Mouse (Mus musculus): ENCODE results near the gene Auts2. TPM values are rescaled to one million over a fixed set of nuclear protein-coding genes. Genes with fewer than 3 reads are reported as not detected.
A peak's percentile ranks its signal among the peaks of the same experiment; 100 is the strongest.

Gene Auts2
- polyA plus RNA-seq, 1 experiment from 2014 or later: 27.3 TPM

GRCm38 (mm10) chr5:132337677-132338076, 205.5 kb downstream of the Auts2 start:
- H3K27ac ChIP-seq (ENCODE audit: low read depth): no peak overlapping the region
- H3K4me3 ChIP-seq (ENCODE audit: low read depth, low read length): no peak overlapping the region
- no peaks in the 10 kb centered on the region for H3K27me3 ChIP-seq (ENCODE audit: insufficient read depth, low read length)
- TF ChIP-seq CTCF (IDR thresholded peaks at IDR 0.05; ENCODE audit: low read depth): no peak
- DNase-seq (no peak), ATAC-seq (ENCODE audit: insufficient read depth) (no peak)
- WGBS: 60% methylated on average over 3 of the region's 3 CpGs
- H3K9ac ChIP-seq: no peak overlapping the region
- no peak overlapping the region for H3K4me2 ChIP-seq
- H3K4me1 ChIP-seq (ENCODE audit: insufficient read depth): peaks cover 27% of the 10 kb centered on the region
- no peaks in the 10 kb centered on the region for H3K36me3 ChIP-seq (ENCODE audit: insufficient read depth)
- no peaks in the 10 kb centered on the region for H3K9me3 ChIP-seq (ENCODE audit: low read depth, low read length)

- Histone ChIP-seq H3K9ac (no peak overlapping the region), H3K4me1 (ENCODE audit: insufficient read depth) (peaks cover 31% of the 10 kb centered on the region), H3K9me3 (ENCODE audit: low read depth, low read length) (no peaks in the 10 kb centered on the region), H3K27me3 (ENCODE audit: insufficient read depth, low read length) (no peaks in the 10 kb centered on the region), H3K4me2 (no peak overlapping the region), H3K27ac (ENCODE audit: low read depth) (0 out of 2 replicates have a peak overlapping the region, but pooled peaks have one; percentile 20), H3K4me3 (ENCODE audit: low read depth, low read length) (no peak overlapping the region), H3K36me3 (ENCODE audit: insufficient read depth) (no peaks in the 10 kb centered on the region)
- WGBS: 68% methylated on average over 4 of the region's 4 CpGs
- peak; percentile 50; the same call in 1 of the 2 replicates for ATAC-seq (ENCODE audit: insufficient read depth)
- no peak for DNase-seq
- no peak for TF ChIP-seq CTCF (IDR thresholded peaks at IDR 0.05; ENCODE audit: low read depth)
Measured at GRCm38 (mm10) chr5:132335719-132336118, 207.4 kb downstream of the Auts2 start.

- DNase-seq (no peak), ATAC-seq (ENCODE audit: insufficient read depth) (peak; percentile 61; the same call in 1 of the 2 replicates)
- Histone ChIP-seq H3K4me3 (ENCODE audit: low read depth, low read length) (no peak overlapping the region), H3K9me3 (ENCODE audit: low read depth, low read length) (no peaks in the 10 kb centered on the region), H3K36me3 (ENCODE audit: insufficient read depth) (no peaks in the 10 kb centered on the region), H3K27me3 (ENCODE audit: insufficient read depth, low read length) (no peaks in the 10 kb centered on the region), H3K4me1 (ENCODE audit: insufficient read depth) (peaks cover 40% of the 10 kb centered on the region), H3K4me2 (no peak overlapping the region), H3K9ac (no peak overlapping the region), H3K27ac (ENCODE audit: low read depth) (no peak overlapping the region)
- no peak for TF ChIP-seq CTCF (IDR thresholded peaks at IDR 0.05; ENCODE audit: low read depth)
- 60% methylated on average over 3 of the region's 3 CpGs for WGBS
Measured at GRCm38 (mm10) chr5:132334796-132335195, 208.3 kb downstream of the Auts2 start.

GRCm38 (mm10) chr5:132333744-132334143, 209.4 kb downstream of the Auts2 start:
- H3K9ac ChIP-seq: no peak overlapping the region
- H3K36me3 ChIP-seq (ENCODE audit: insufficient read depth): no peaks in the 10 kb centered on the region
- no peaks in the 10 kb centered on the region for H3K9me3 ChIP-seq (ENCODE audit: low read depth, low read length)
- no peak overlapping the region for H3K4me2 ChIP-seq
- peaks cover 45% of the 10 kb centered on the region for H3K4me1 ChIP-seq (ENCODE audit: insufficient read depth)
- no peak for TF ChIP-seq CTCF (IDR thresholded peaks at IDR 0.05; ENCODE audit: low read depth)
- WGBS: 57% methylated on average over 2 of the region's 2 CpGs
- no peak for ATAC-seq (ENCODE audit: insufficient read depth)
- H3K27ac ChIP-seq (ENCODE audit: low read depth): no peak overlapping the region
- DNase-seq: no peak
- H3K27me3 ChIP-seq (ENCODE audit: insufficient read depth, low read length): no peaks in the 10 kb centered on the region
- no peak overlapping the region for H3K4me3 ChIP-seq (ENCODE audit: low read depth, low read length)

- Histone ChIP-seq H3K9me3 (ENCODE audit: low read depth, low read length) (no peaks in the 10 kb centered on the region), H3K4me2 (no peak overlapping the region), H3K9ac (no peak overlapping the region), H3K4me3 (ENCODE audit: low read depth, low read length) (no peak overlapping the region), H3K27ac (ENCODE audit: low read depth) (no peak overlapping the region), H3K27me3 (ENCODE audit: insufficient read depth, low read length) (no peaks in the 10 kb centered on the region), H3K4me1 (ENCODE audit: insufficient read depth) (peaks cover 50% of the 10 kb centered on the region), H3K36me3 (ENCODE audit: insufficient read depth) (no peaks in the 10 kb centered on the region)
- TF ChIP-seq CTCF (IDR thresholded peaks at IDR 0.05; ENCODE audit: low read depth): no peak
- no peak for DNase-seq
- 51% methylated on average over 4 of the region's 4 CpGs for WGBS
- no peak for ATAC-seq (ENCODE audit: insufficient read depth)
Measured at GRCm38 (mm10) chr5:132332521-132332920, 210.6 kb downstream of the Auts2 start.

- no peaks in the 10 kb centered on the region for H3K36me3 ChIP-seq (ENCODE audit: insufficient read depth)
- no peaks in the 10 kb centered on the region for H3K27me3 ChIP-seq (ENCODE audit: insufficient read depth, low read length)
- H3K4me1 ChIP-seq (ENCODE audit: insufficient read depth): peaks cover 33% of the 10 kb centered on the region
- no peak overlapping the region for H3K4me3 ChIP-seq (ENCODE audit: low read depth, low read length)
- no peak overlapping the region for H3K27ac ChIP-seq (ENCODE audit: low read depth)
- ATAC-seq (ENCODE audit: insufficient read depth) (peak; percentile 95), DNase-seq (peak; percentile 89)
- H3K9ac ChIP-seq: no peak overlapping the region
- TF ChIP-seq CTCF (IDR thresholded peaks at IDR 0.05; ENCODE audit: low read depth): peak; percentile 52
- no peaks in the 10 kb centered on the region for H3K9me3 ChIP-seq (ENCODE audit: low read depth, low read length)
- H3K4me2 ChIP-seq: no peak overlapping the region
- 41% methylated on average over 3 of the region's 3 CpGs for WGBS
Measured at GRCm38 (mm10) chr5:132329171-132329936, 213.8 kb downstream of the Auts2 start.

- no peak overlapping the region for H3K4me2 ChIP-seq
- H3K4me3 ChIP-seq (ENCODE audit: low read depth, low read length): no peak overlapping the region
- ATAC-seq (ENCODE audit: insufficient read depth): no peak
- DNase-seq: no peak
- no peak overlapping the region for H3K27ac ChIP-seq (ENCODE audit: low read depth)
- 0 out of 2 replicates have a peak, but pooled peaks cover 8% of the 10 kb centered on the region for H3K4me1 ChIP-seq (ENCODE audit: insufficient read depth)
- H3K27me3 ChIP-seq (ENCODE audit: insufficient read depth, low read length): no peaks in the 10 kb centered on the region
- WGBS: 78% methylated on average over 6 of the region's 6 CpGs
- no peaks in the 10 kb centered on the region for H3K9me3 ChIP-seq (ENCODE audit: low read depth, low read length)
- H3K36me3 ChIP-seq (ENCODE audit: insufficient read depth): no peaks in the 10 kb centered on the region
- no peak overlapping the region for H3K9ac ChIP-seq
- no peak for TF ChIP-seq CTCF (IDR thresholded peaks at IDR 0.05; ENCODE audit: low read depth)
Measured at GRCm38 (mm10) chr5:132324246-132324883, 218.8 kb downstream of the Auts2 start.
